Mouse (Mus musculus) olfactory bulb, adult 2 months (tissue): Measurements from ENCODE around the gene Acad11.

Experiments used
- CTCF ChIP-seq: fragments of 200-500 bp; IDR thresholded peaks from 2 replicates; pipeline ENCODE4 v1.5.1; 2012; ENCODE audit warnings: low read depth, mild to moderate bottlenecking, low read length, moderate library complexity; ENCODE audit not compliant: insufficient read depth
- POLR2A ChIP-seq: fragments of 200-500 bp; IDR thresholded peaks from 2 replicates; pipeline ENCODE4 v1.6.1; 2012; ENCODE audit warnings: mild to moderate bottlenecking, low read depth, low read length, moderate library complexity; ENCODE audit not compliant: insufficient read depth

GRCm38 (mm10) chr9:104043676-104044075 lies 19.5 kb upstream of the Acad11 start:
- TF ChIP-seq CTCF: no peak
- no peak for TF ChIP-seq POLR2A
